Mouse (Mus musculus): ENCODE measurements at regions not wholly inside any gene's neighbourhood (a gene's known extent, or its start where the extent isn't known, plus 50 kb on each side); places are given as distances from the start of the nearest gene placed in this dataset.

DNA sequence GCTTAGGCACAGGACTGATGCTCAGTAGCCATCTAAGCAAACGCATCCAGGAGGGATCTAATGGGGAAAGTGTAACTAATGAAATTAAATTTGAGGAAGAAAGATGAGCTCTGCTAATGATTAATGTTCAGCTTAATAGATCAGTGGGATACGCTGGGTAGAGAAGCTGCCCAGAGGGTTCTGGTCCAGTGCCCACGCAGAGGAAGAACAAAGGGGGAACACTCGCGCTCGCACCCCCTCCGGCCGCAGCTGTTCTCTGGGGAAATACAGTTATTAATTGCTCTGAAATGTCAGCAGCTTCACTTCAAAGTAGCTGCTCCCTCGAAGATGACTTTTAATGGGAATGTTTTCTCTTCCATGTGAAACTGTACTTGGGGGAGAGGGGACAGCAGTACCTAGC, 623.0 kb upstream of the Vstm2b start:
- H3K9me3 ChIP-seq (replicated peaks; ENCODE audit: control insufficient read depth, low read length), result no peaks in the 10 kb centered on the region
- H3K9ac ChIP-seq (ENCODE audit: low read depth, low read length), result no peak overlapping the region
- no peak overlapping the region for H3K4me2 ChIP-seq
- no peak for ATAC-seq (replicated peaks; ENCODE audit: insufficient number of reproducible peaks, low FRiP score, low TSS enrichment)
- no peaks in the 10 kb centered on the region for H3K36me3 ChIP-seq (ENCODE audit: control insufficient read depth, insufficient read depth, low read length)
- H3K4me1 ChIP-seq (ENCODE audit: control insufficient read depth, insufficient read depth, low read length), result no peaks in the 10 kb centered on the region
- H3K27me3 ChIP-seq (ENCODE audit: control insufficient read depth, insufficient read depth, low read length), result no peaks in the 10 kb centered on the region
- no peak overlapping the region for H3K27ac ChIP-seq (ENCODE audit: low read depth, low read length)
- H3K4me3 ChIP-seq (ENCODE audit: low read depth, low read length), result no peak overlapping the region
- WGBS (ENCODE audit: insufficient replicate concordance), result 88% methylated on average over 9 of the region's 9 CpGs

DNA sequence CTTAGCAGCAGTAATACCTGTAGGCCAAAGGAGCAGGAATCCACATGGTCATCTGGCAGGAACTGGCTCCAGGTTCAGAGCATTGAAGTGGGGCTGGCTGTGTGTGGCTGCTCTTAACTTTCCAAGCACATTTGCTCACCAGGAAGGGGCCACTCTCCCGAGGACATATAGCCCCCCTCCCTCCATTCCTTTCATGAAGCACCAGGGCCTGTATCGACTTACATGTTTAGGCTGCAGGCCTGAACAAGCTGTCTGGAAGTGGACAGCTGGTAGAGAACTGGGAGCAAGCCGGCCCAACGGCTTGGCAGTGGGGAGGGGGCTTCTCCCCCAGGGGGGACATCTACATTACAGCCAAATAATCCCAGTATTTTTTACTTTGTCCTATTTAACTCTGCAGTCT, 622.5 kb upstream of the Vstm2b start:
- Histone ChIP-seq H3K27ac (ENCODE audit: low read depth, low read length) (no peak overlapping the region), H3K9ac (ENCODE audit: low read depth, low read length) (no peak overlapping the region), H3K9me3 (replicated peaks; ENCODE audit: control insufficient read depth, low read length) (no peaks in the 10 kb centered on the region), H3K36me3 (ENCODE audit: control insufficient read depth, insufficient read depth, low read length) (no peaks in the 10 kb centered on the region), H3K4me2 (no peak overlapping the region), H3K27me3 (ENCODE audit: control insufficient read depth, insufficient read depth, low read length) (no peaks in the 10 kb centered on the region), H3K4me1 (ENCODE audit: control insufficient read depth, insufficient read depth, low read length) (no peaks in the 10 kb centered on the region), H3K4me3 (ENCODE audit: low read depth, low read length) (no peak overlapping the region)
- 49% methylated on average over 4 of the region's 4 CpGs for WGBS (ENCODE audit: insufficient replicate concordance)
- ATAC-seq (replicated peaks; ENCODE audit: insufficient number of reproducible peaks, low FRiP score, low TSS enrichment), result no peak

DNA sequence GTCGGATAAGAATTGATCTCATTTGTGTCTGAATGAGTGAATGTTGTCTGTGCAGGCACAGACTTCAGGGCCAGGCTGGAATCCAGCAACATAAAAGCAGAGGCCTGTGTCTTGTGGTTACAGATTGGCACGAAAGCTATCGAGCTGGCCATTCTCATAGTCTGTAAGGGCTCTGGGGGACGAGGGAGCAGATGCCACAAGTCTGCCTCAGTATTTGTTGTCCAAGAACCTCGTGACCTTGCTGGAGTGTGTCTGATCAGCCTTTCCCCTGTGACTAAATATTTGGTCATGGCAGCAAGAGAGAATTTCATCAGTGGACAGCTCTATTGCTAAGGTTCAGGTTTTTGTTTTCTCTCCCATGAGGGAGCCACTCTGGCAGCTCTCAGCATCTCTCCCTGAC, 622.0 kb upstream of the Vstm2b start:
- Histone ChIP-seq H3K36me3 (ENCODE audit: control insufficient read depth, insufficient read depth, low read length) (no peaks in the 10 kb centered on the region), H3K9me3 (replicated peaks; ENCODE audit: control insufficient read depth, low read length) (no peaks in the 10 kb centered on the region), H3K9ac (ENCODE audit: low read depth, low read length) (no peak overlapping the region), H3K27ac (ENCODE audit: low read depth, low read length) (no peak overlapping the region), H3K4me1 (ENCODE audit: control insufficient read depth, insufficient read depth, low read length) (no peaks in the 10 kb centered on the region), H3K27me3 (ENCODE audit: control insufficient read depth, insufficient read depth, low read length) (no peaks in the 10 kb centered on the region), H3K4me3 (ENCODE audit: low read depth, low read length) (no peak overlapping the region), H3K4me2 (no peak overlapping the region)
- WGBS (ENCODE audit: insufficient replicate concordance), result 69% methylated on average over 5 of the region's 5 CpGs
- ATAC-seq (replicated peaks; ENCODE audit: insufficient number of reproducible peaks, low FRiP score, low TSS enrichment), result no peak

DNA sequence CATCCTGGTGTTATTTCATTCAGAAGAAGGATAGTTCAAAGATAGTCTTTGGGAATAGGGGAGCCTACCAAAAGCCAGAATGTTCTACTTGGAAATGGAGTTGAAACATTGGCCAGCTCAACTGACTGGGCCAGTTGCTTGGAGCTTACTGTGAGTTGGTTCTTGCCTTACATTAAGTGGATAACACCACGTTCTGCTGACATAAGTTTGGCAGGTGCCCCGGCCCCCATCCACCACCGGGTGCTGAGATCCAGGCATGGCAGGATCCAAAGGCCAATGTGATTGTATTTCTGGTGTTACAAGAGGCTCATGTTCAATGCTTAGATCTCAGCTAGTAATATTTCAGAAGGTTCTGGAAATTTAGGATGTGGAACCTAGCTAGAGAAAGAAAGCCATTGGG, 608.0 kb upstream of the Vstm2b start:
- no peaks in the 10 kb centered on the region for H3K9me3 ChIP-seq (replicated peaks; ENCODE audit: control insufficient read depth, low read length)
- no peak overlapping the region for H3K9ac ChIP-seq (ENCODE audit: low read depth, low read length)
- ATAC-seq (replicated peaks; ENCODE audit: insufficient number of reproducible peaks, low FRiP score, low TSS enrichment), result no peak
- H3K4me2 ChIP-seq, result no peak overlapping the region
- H3K36me3 ChIP-seq (ENCODE audit: control insufficient read depth, insufficient read depth, low read length), result no peaks in the 10 kb centered on the region
- H3K4me3 ChIP-seq (ENCODE audit: low read depth, low read length), result no peak overlapping the region
- 85% methylated on average over 3 of the region's 3 CpGs for WGBS (ENCODE audit: insufficient replicate concordance)
- no peak overlapping the region for H3K27ac ChIP-seq (ENCODE audit: low read depth, low read length)
- H3K27me3 ChIP-seq (ENCODE audit: control insufficient read depth, insufficient read depth, low read length), result no peaks in the 10 kb centered on the region
- H3K4me1 ChIP-seq (ENCODE audit: control insufficient read depth, insufficient read depth, low read length), result no peaks in the 10 kb centered on the region

DNA sequence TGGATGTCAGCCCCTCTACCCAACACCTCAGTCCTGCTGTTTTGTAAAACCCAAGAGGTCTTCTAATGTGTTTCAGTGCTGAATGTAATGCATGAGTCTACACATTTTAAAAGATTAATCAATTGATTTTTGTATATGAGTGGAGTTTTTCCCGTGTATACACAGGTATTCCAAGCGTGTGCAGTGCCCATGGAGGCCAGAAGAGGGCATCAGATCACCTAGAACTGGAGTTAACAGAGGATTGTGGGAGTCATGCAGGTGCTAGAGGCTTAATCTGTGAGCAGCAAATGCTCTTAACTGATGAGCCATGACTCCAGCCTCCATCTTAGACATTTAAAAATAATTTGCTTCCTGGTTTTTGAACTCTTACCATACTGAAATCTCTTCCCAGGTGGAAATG, 587.6 kb upstream of the Vstm2b start:
- Histone ChIP-seq H3K27me3 (ENCODE audit: control insufficient read depth, insufficient read depth, low read length) (no peaks in the 10 kb centered on the region), H3K9me3 (replicated peaks; ENCODE audit: control insufficient read depth, low read length) (no peaks in the 10 kb centered on the region), H3K9ac (ENCODE audit: low read depth, low read length) (no peak overlapping the region), H3K36me3 (ENCODE audit: control insufficient read depth, insufficient read depth, low read length) (no peaks in the 10 kb centered on the region), H3K27ac (ENCODE audit: low read depth, low read length) (no peak overlapping the region), H3K4me2 (no peak overlapping the region), H3K4me3 (ENCODE audit: low read depth, low read length) (no peak overlapping the region), H3K4me1 (ENCODE audit: control insufficient read depth, insufficient read depth, low read length) (no peaks in the 10 kb centered on the region)
- no peak for ATAC-seq (replicated peaks; ENCODE audit: insufficient number of reproducible peaks, low FRiP score, low TSS enrichment)
- 27% methylated on average over 2 of the region's 2 CpGs for WGBS (ENCODE audit: insufficient replicate concordance)

DNA sequence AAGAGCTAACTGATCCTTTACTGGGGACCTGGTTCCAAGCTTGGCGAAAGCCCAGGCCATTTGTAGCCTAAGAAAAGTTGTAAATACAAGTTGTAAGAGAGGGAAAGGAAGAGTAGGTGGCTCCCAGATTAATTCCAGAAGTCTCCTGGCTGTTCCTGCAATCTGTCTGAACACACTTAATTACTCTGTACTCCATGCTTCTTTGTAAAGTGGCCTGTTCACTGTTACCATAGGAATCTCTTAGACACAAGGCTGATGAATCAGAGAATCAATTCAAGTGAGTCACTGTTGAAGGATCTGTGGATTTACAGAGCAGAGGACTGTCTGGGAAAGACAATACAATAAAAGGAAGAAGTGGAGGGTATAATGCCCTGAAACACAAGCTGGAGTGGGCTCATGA, 577.0 kb upstream of the Vstm2b start:
- no peak overlapping the region for H3K4me3 ChIP-seq (ENCODE audit: low read depth, low read length)
- H3K9ac ChIP-seq (ENCODE audit: low read depth, low read length), result no peak overlapping the region
- H3K36me3 ChIP-seq (ENCODE audit: control insufficient read depth, insufficient read depth, low read length), result no peaks in the 10 kb centered on the region
- H3K27me3 ChIP-seq (ENCODE audit: control insufficient read depth, insufficient read depth, low read length), result no peaks in the 10 kb centered on the region
- H3K4me2 ChIP-seq, result no peak overlapping the region
- no peaks in the 10 kb centered on the region for H3K9me3 ChIP-seq (replicated peaks; ENCODE audit: control insufficient read depth, low read length)
- whole genome bisulfite sequencing (ENCODE audit: insufficient replicate concordance), result 75% methylated on average over 1 of the region's 1 CpGs
- no peaks in the 10 kb centered on the region for H3K4me1 ChIP-seq (ENCODE audit: control insufficient read depth, insufficient read depth, low read length)
- ATAC-seq (replicated peaks; ENCODE audit: insufficient number of reproducible peaks, low FRiP score, low TSS enrichment), result no peak
- no peak overlapping the region for H3K27ac ChIP-seq (ENCODE audit: low read depth, low read length)

DNA sequence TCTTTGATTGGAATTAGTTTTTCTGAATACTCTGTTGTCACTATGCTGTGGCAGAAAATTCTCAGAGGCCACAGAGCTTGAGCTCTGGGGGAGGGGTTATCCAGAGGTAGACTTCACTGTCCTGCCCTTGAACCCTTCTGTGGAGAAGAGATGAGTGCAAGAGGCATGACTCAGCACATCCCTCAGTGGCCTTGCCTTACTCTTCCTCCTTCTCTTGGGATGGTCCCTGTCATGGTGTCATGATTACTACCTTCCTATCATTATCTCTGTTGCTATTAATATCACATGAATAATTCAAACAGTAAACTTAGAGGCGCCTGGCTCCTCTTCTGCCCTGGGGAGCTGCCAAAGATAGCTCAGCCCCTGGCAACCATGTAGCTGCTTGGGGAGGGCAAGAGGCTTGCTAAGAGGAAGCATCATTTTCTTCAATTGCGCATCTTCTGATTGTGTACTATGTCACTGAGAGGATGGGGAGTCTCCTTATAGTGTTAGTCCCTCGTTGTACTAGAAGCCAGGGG, 572.9 kb upstream of the Vstm2b start:
- no peak overlapping the region for H3K27ac ChIP-seq (ENCODE audit: low read depth, low read length)
- no peaks in the 10 kb centered on the region for H3K9me3 ChIP-seq (replicated peaks; ENCODE audit: control insufficient read depth, low read length)
- no peak overlapping the region for H3K9ac ChIP-seq (ENCODE audit: low read depth, low read length)
- no peak overlapping the region for H3K4me2 ChIP-seq
- no peak; the same call in 1 of the 2 replicates for ATAC-seq (replicated peaks; ENCODE audit: insufficient number of reproducible peaks, low FRiP score, low TSS enrichment)
- no peaks in the 10 kb centered on the region for H3K4me1 ChIP-seq (ENCODE audit: control insufficient read depth, insufficient read depth, low read length)
- WGBS (ENCODE audit: insufficient replicate concordance), result 73% methylated on average over 3 of the region's 3 CpGs
- no peaks in the 10 kb centered on the region for H3K36me3 ChIP-seq (ENCODE audit: control insufficient read depth, insufficient read depth, low read length)
- H3K27me3 ChIP-seq (ENCODE audit: control insufficient read depth, insufficient read depth, low read length), result no peaks in the 10 kb centered on the region
- H3K4me3 ChIP-seq (ENCODE audit: low read depth, low read length), result no peak overlapping the region

DNA sequence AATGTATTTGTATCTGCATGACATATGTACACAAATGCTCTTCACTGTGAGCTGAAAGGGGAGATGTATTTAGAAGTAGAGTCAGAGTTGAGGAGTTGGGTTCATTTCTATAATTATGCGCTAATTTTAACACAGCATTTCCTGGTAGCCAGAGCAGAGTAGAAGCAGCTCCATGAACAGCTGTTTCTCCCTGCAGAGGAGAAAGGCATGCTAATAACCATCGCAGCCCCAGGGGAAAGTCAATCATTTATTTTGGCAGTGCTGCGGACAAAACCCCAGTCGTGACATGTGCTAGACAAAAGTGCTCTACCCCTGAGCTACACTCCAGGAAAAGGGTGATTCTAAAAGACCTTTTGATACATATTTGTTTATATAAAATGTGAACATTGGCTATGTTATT, 565.7 kb upstream of the Vstm2b start:
- ATAC-seq (replicated peaks; ENCODE audit: insufficient number of reproducible peaks, low FRiP score, low TSS enrichment), result no peak
- Histone ChIP-seq H3K4me2 (no peak overlapping the region), H3K9me3 (replicated peaks; ENCODE audit: control insufficient read depth, low read length) (no peaks in the 10 kb centered on the region), H3K27ac (ENCODE audit: low read depth, low read length) (no peak overlapping the region), H3K4me3 (ENCODE audit: low read depth, low read length) (no peak overlapping the region), H3K36me3 (ENCODE audit: control insufficient read depth, insufficient read depth, low read length) (no peaks in the 10 kb centered on the region), H3K27me3 (ENCODE audit: control insufficient read depth, insufficient read depth, low read length) (no peaks in the 10 kb centered on the region), H3K9ac (ENCODE audit: low read depth, low read length) (no peak overlapping the region), H3K4me1 (ENCODE audit: control insufficient read depth, insufficient read depth, low read length) (no peaks in the 10 kb centered on the region)
- 76% methylated on average over 4 of the region's 4 CpGs for WGBS (ENCODE audit: insufficient replicate concordance)

DNA sequence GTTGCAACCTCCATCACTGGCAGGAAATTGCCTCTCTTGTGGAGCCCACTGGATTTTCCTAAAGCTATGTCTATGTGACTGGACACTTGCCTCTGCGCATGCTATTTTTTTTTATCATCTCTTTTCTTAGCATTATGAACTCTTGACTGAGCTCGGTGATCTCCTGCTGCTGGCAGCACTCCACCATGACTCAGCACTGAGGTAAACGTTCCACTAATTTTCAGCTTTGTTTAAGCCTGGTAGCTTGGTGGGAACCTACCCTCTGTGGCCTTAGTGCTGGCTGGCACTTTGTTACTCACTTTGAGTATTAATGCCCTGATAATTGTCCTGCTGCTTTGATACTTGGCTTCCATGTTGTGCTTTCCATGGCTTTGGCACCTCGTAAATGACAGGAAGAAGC, 545.8 kb upstream of the Vstm2b start:
- Histone ChIP-seq H3K4me3 (ENCODE audit: low read depth, low read length) (no peak overlapping the region), H3K9ac (ENCODE audit: low read depth, low read length) (no peak overlapping the region), H3K4me2 (no peak overlapping the region), H3K4me1 (ENCODE audit: control insufficient read depth, insufficient read depth, low read length) (no peaks in the 10 kb centered on the region), H3K27me3 (ENCODE audit: control insufficient read depth, insufficient read depth, low read length) (no peaks in the 10 kb centered on the region), H3K9me3 (replicated peaks; ENCODE audit: control insufficient read depth, low read length) (0 out of 2 replicates have a peak, but pooled peaks cover 3% of the 10 kb centered on the region), H3K27ac (ENCODE audit: low read depth, low read length) (no peak overlapping the region), H3K36me3 (ENCODE audit: control insufficient read depth, insufficient read depth, low read length) (no peaks in the 10 kb centered on the region)
- WGBS (ENCODE audit: insufficient replicate concordance), result 58% methylated on average over 4 of the region's 4 CpGs
- no peak for ATAC-seq (replicated peaks; ENCODE audit: insufficient number of reproducible peaks, low FRiP score, low TSS enrichment)

Measured in heart, embryonic 11.5 days (tissue).